Mouse (Mus musculus): ENCODE results near the gene Spag7. TPM values are rescaled to one million over a fixed set of nuclear protein-coding genes. Genes with fewer than 3 reads are reported as not detected.

Spag7 gene
- total RNA-seq, 2 experiments from 2014 or later, result 60.5 to 88.7 TPM

GRCm38 (mm10) chr11:70658521-70658920, 10.7 kb downstream of the Spag7 start:
- ATAC-seq (replicated peaks; ENCODE audit: low FRiP score, low TSS enrichment, poor library complexity, severe bottlenecking), result no peak

- ATAC-seq (replicated peaks; ENCODE audit: low FRiP score, low TSS enrichment, poor library complexity, severe bottlenecking), result no peak
These were observed 11.2 kb downstream of the Spag7 start for GRCm38 (mm10) chr11:70657991-70658390.

GRCm38 (mm10) chr11:70657573-70657972, 11.6 kb downstream of the Spag7 start:
- no peak for ATAC-seq (replicated peaks; ENCODE audit: low FRiP score, low TSS enrichment, poor library complexity, severe bottlenecking)

- ATAC-seq (replicated peaks; ENCODE audit: low FRiP score, low TSS enrichment, poor library complexity, severe bottlenecking), result no peak
These were observed 12.3 kb downstream of the Spag7 start, which contains the start of gene Eno3 for GRCm38 (mm10) chr11:70656964-70657363. Gene Eno3, plus strand, starts transcription at chr11:70657202.

GRCm38 (mm10) chr11:70656456-70656927, 12.7 kb downstream of the Spag7 start:
- no peak for ATAC-seq (replicated peaks; ENCODE audit: low FRiP score, low TSS enrichment, poor library complexity, severe bottlenecking)

- no peak for ATAC-seq (replicated peaks; ENCODE audit: low FRiP score, low TSS enrichment, poor library complexity, severe bottlenecking)
These were observed 13.4 kb downstream of the Spag7 start for GRCm38 (mm10) chr11:70655571-70656455.

GRCm38 (mm10) chr11:70654923-70655570, 14.2 kb downstream of the Spag7 start:
- ATAC-seq (replicated peaks; ENCODE audit: low FRiP score, low TSS enrichment, poor library complexity, severe bottlenecking), result peak; percentile 33

GRCm38 (mm10) chr11:70654198-70654922, 14.9 kb downstream of the Spag7 start, which contains the start of gene Pfn1:
Gene Pfn1, minus strand, starts transcription at chr11:70654644.
- ATAC-seq (replicated peaks; ENCODE audit: low FRiP score, low TSS enrichment, poor library complexity, severe bottlenecking), result peak; percentile 47

- 0 out of 2 replicates have a peak, but pooled peaks have one; percentile 8 for ATAC-seq (replicated peaks; ENCODE audit: low FRiP score, low TSS enrichment, poor library complexity, severe bottlenecking)
These were observed 15.6 kb downstream of the Spag7 start for GRCm38 (mm10) chr11:70653345-70654197.

GRCm38 (mm10) chr11:70652884-70653344, 16.3 kb downstream of the Spag7 start:
- no peak for ATAC-seq (replicated peaks; ENCODE audit: low FRiP score, low TSS enrichment, poor library complexity, severe bottlenecking)

- ATAC-seq (replicated peaks; ENCODE audit: low FRiP score, low TSS enrichment, poor library complexity, severe bottlenecking), result no peak
These were observed 17.0 kb downstream of the Spag7 start for GRCm38 (mm10) chr11:70652029-70652883.

GRCm38 (mm10) chr11:70651391-70651790, 17.8 kb downstream of the Spag7 start:
- no peak for ATAC-seq (replicated peaks; ENCODE audit: low FRiP score, low TSS enrichment, poor library complexity, severe bottlenecking)

GRCm38 (mm10) chr11:70650322-70651175, 18.7 kb downstream of the Spag7 start:
- no peak for ATAC-seq (replicated peaks; ENCODE audit: low FRiP score, low TSS enrichment, poor library complexity, severe bottlenecking)

- ATAC-seq (replicated peaks; ENCODE audit: low FRiP score, low TSS enrichment, poor library complexity, severe bottlenecking), result no peak
These were observed 20.0 kb downstream of the Spag7 start for GRCm38 (mm10) chr11:70649185-70649734.

GRCm38 (mm10) chr11:70648512-70648911, 20.7 kb downstream of the Spag7 start:
- peak; percentile 13 for ATAC-seq (replicated peaks; ENCODE audit: low FRiP score, low TSS enrichment, poor library complexity, severe bottlenecking)

- peak; percentile 10; the same call in 1 of the 2 replicates for ATAC-seq (replicated peaks; ENCODE audit: low FRiP score, low TSS enrichment, poor library complexity, severe bottlenecking)
These were observed 21.3 kb downstream of the Spag7 start for GRCm38 (mm10) chr11:70647716-70648420.

All from megakaryocyte-erythroid progenitor cell, adult 5-6 weeks (primary cell).